Mouse (Mus musculus): ENCODE measurements around the gene Gcnt2. TPM values are rescaled to one million over a fixed set of nuclear protein-coding genes. Genes with fewer than 3 reads are reported as not detected.
"Not testable (repeated sequence)": the region's sequence is repeated elsewhere in the genome, so short reads cannot be mapped to it uniquely, and the experiment has no call there.

Gcnt2 gene
- polyA plus RNA-seq, 1 experiment from 2014 or later = 11.2 TPM

DNA sequence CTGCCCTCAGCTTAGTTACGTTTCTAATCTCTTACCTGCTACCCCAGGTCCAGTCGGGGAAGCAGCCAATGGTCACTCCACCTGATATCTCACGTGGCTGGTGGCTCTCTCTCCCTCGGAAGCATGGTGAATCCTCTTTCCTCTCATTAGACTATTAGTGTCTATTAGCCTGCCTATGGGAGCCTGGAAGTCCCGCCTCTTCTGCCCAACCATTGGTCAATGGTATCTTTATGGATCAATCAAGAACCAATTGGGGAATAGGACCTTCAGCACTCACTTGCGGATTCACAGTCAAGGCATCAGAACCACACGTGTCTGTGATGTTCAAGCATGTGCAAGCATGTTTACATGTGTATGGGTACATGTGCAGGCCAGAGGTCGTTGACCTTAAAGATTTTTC lies 21.0 kb downstream of the Gcnt2 start:
- H3K36me3 ChIP-seq (ENCODE audit: control insufficient read depth, insufficient read depth, low read length) = no peaks in the 10 kb centered on the region
- WGBS = 84% methylated on average over 8 of the region's 8 CpGs
- H3K9ac ChIP-seq (ENCODE audit: low read length) = no peak overlapping the region
- DNase-seq (ENCODE audit: low spot score) (no peak), ATAC-seq (replicated peaks; ENCODE audit: low FRiP score, low TSS enrichment, low read depth) (no peak)
- H3K27me3 ChIP-seq (replicated peaks; ENCODE audit: control insufficient read depth, insufficient read depth, low read length) = no peaks in the 10 kb centered on the region
- H3K4me3 ChIP-seq (ENCODE audit: low read depth, low read length) = no peak overlapping the region
- no peak overlapping the region for H3K4me2 ChIP-seq (ENCODE audit: low read length)
- no peaks in the 10 kb centered on the region for H3K9me3 ChIP-seq (ENCODE audit: control insufficient read depth, low read length)
- no peak overlapping the region for H3K27ac ChIP-seq (ENCODE audit: low read depth)
- H3K4me1 ChIP-seq (replicated peaks; ENCODE audit: control insufficient read depth, insufficient read depth, low read length) = no peaks in the 10 kb centered on the region

- Histone ChIP-seq H3K36me3 (ENCODE audit: control insufficient read depth, insufficient read depth, low read length) (no peaks in the 10 kb centered on the region), H3K4me2 (ENCODE audit: low read length) (no peak overlapping the region), H3K9me3 (ENCODE audit: control insufficient read depth, low read length) (no peaks in the 10 kb centered on the region), H3K4me1 (replicated peaks; ENCODE audit: control insufficient read depth, insufficient read depth, low read length) (peaks cover 7% of the 10 kb centered on the region; the same call in 1 of the 2 replicates), H3K4me3 (ENCODE audit: low read depth, low read length) (no peak overlapping the region), H3K27ac (ENCODE audit: low read depth) (no peak overlapping the region), H3K9ac (ENCODE audit: low read length) (no peak overlapping the region), H3K27me3 (replicated peaks; ENCODE audit: control insufficient read depth, insufficient read depth, low read length) (no peaks in the 10 kb centered on the region)
- DNase-seq (ENCODE audit: low spot score) (no peak), ATAC-seq (replicated peaks; ENCODE audit: low FRiP score, low TSS enrichment, low read depth) (no peak)
- WGBS = 85% methylated on average over 5 of the region's 5 CpGs
These were observed 23.1 kb downstream of the Gcnt2 start for GRCm38 (mm10) chr13:40882606-40883005.

DNA sequence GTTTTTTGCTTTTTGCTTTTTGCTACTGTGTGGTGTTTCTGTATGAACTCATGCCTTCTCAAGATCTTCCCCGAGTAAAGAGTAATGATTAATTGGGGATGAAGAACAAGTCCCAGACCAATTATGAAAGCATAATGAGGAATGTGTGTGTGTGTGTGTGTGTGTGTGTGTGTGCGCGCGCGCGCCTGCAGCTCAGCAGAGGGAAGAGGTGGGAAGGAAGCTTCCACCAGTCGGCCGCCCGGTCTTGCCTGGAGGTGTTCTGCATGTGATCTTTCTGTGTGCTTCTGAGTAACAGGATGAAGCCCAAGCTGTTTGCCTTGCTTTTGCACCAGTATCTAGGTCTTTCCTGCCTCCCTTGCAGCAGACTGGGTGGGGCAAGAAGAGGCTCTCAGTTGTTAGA lies 24.3 kb downstream of the Gcnt2 start:
- Histone ChIP-seq H3K36me3 (ENCODE audit: control insufficient read depth, insufficient read depth, low read length) (no peaks in the 10 kb centered on the region), H3K27me3 (replicated peaks; ENCODE audit: control insufficient read depth, insufficient read depth, low read length) (no peaks in the 10 kb centered on the region), H3K4me3 (ENCODE audit: low read depth, low read length) (no peak overlapping the region), H3K4me2 (ENCODE audit: low read length) (no peak overlapping the region), H3K9me3 (ENCODE audit: control insufficient read depth, low read length) (no peaks in the 10 kb centered on the region), H3K4me1 (replicated peaks; ENCODE audit: control insufficient read depth, insufficient read depth, low read length) (peaks cover 10% of the 10 kb centered on the region; the same call in 1 of the 2 replicates), H3K27ac (ENCODE audit: low read depth) (no peak overlapping the region), H3K9ac (ENCODE audit: low read length) (no peak overlapping the region)
- ATAC-seq (replicated peaks; ENCODE audit: low FRiP score, low TSS enrichment, low read depth) (no peak), DNase-seq (ENCODE audit: low spot score) (no peak)
- 67% methylated on average over 9 of the region's 9 CpGs for WGBS

- H3K36me3 ChIP-seq (ENCODE audit: control insufficient read depth, insufficient read depth, low read length) = no peaks in the 10 kb centered on the region
- peaks cover 10% of the 10 kb centered on the region; the same call in 1 of the 2 replicates for H3K4me1 ChIP-seq (replicated peaks; ENCODE audit: control insufficient read depth, insufficient read depth, low read length)
- no peaks in the 10 kb centered on the region for H3K27me3 ChIP-seq (replicated peaks; ENCODE audit: control insufficient read depth, insufficient read depth, low read length)
- no peak overlapping the region for H3K4me2 ChIP-seq (ENCODE audit: low read length)
- no peaks in the 10 kb centered on the region for H3K9me3 ChIP-seq (ENCODE audit: control insufficient read depth, low read length)
- H3K27ac ChIP-seq (ENCODE audit: low read depth) = no peak overlapping the region
- no peak for ATAC-seq (replicated peaks; ENCODE audit: low FRiP score, low TSS enrichment, low read depth)
- DNase-seq (ENCODE audit: low spot score) = no peak
- no peak overlapping the region for H3K4me3 ChIP-seq (ENCODE audit: low read depth, low read length)
- WGBS = 63% methylated on average over 5 of the region's 5 CpGs
- H3K9ac ChIP-seq (ENCODE audit: low read length) = no peak overlapping the region
These were observed 25.3 kb downstream of the Gcnt2 start for GRCm38 (mm10) chr13:40884878-40885277.

GRCm38 (mm10) chr13:40885935-40886642 lies 26.5 kb downstream of the Gcnt2 start:
- no peaks in the 10 kb centered on the region for H3K9me3 ChIP-seq (ENCODE audit: control insufficient read depth, low read length)
- no peaks in the 10 kb centered on the region for H3K36me3 ChIP-seq (ENCODE audit: control insufficient read depth, insufficient read depth, low read length)
- WGBS = 44% methylated on average over 10 of the region's 10 CpGs
- H3K4me2 ChIP-seq (ENCODE audit: low read length) = peak overlapping the region; percentile 69
- peak overlapping the region; percentile 55; the same call in 1 of the 2 replicates for H3K9ac ChIP-seq (ENCODE audit: low read length)
- ATAC-seq (replicated peaks; ENCODE audit: low FRiP score, low TSS enrichment, low read depth) (no peak), DNase-seq (ENCODE audit: low spot score) (no peak)
- peaks cover 10% of the 10 kb centered on the region; the same call in 1 of the 2 replicates for H3K4me1 ChIP-seq (replicated peaks; ENCODE audit: control insufficient read depth, insufficient read depth, low read length)
- no peak overlapping the region for H3K27ac ChIP-seq (ENCODE audit: low read depth)
- peak overlapping the region; percentile 35 for H3K4me3 ChIP-seq (ENCODE audit: low read depth, low read length)
- H3K27me3 ChIP-seq (replicated peaks; ENCODE audit: control insufficient read depth, insufficient read depth, low read length) = no peaks in the 10 kb centered on the region

DNA sequence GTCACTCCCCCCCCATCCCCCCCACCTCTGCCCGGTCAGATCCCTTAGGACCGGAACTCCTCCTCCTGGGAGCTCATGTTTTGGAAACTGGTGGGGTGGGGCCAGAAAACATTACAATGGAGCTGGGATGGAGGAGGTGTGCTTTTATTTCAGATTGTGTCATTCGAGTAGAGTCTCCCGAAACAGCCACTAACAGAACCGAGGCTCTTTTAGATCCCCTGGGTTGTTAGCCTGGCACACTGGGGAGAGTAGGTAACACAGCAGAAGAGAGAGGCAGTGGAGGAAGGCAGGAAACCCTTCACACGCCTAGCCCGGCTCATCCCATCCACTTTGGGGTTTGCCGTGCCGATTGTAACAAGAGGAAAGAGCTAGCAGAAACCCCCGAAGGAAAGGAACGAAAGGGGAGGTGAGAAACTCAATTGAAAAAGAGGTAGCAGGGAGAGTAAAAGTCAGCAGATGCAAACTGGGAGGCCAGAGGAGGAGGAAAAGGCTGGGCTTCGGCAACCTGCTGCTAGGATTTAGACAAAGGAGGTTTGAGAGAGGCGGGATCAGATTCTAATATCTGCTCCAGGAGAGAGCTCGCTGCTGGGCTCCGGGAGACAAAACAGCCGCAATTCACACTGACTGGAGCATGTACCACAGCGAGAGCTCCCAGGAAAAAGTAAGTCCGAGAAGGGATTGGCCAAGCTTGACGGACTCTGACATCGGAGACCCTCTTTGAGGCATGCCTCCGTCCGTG lies 27.3 kb downstream of the Gcnt2 start:
- peak overlapping the region; percentile 35 for H3K4me3 ChIP-seq (ENCODE audit: low read depth, low read length)
- H3K27me3 ChIP-seq (replicated peaks; ENCODE audit: control insufficient read depth, insufficient read depth, low read length) = no peaks in the 10 kb centered on the region
- peak overlapping the region; percentile 57; the same call in 1 of the 2 replicates for H3K27ac ChIP-seq (ENCODE audit: low read depth)
- DNase-seq (ENCODE audit: low spot score) (peak; percentile 72), ATAC-seq (replicated peaks; ENCODE audit: low FRiP score, low TSS enrichment, low read depth) (no peak)
- WGBS = 2% methylated on average over 22 of the region's 22 CpGs
- H3K4me2 ChIP-seq (ENCODE audit: low read length) = peak overlapping the region; percentile 69
- no peaks in the 10 kb centered on the region for H3K36me3 ChIP-seq (ENCODE audit: control insufficient read depth, insufficient read depth, low read length)
- H3K9me3 ChIP-seq (ENCODE audit: control insufficient read depth, low read length) = no peaks in the 10 kb centered on the region
- H3K4me1 ChIP-seq (replicated peaks; ENCODE audit: control insufficient read depth, insufficient read depth, low read length) = peaks cover 10% of the 10 kb centered on the region; the same call in 1 of the 2 replicates
- peak overlapping the region; percentile 55 for H3K9ac ChIP-seq (ENCODE audit: low read length)

- ATAC-seq (replicated peaks; ENCODE audit: low FRiP score, low TSS enrichment, low read depth) = no peak
- H3K4me2 ChIP-seq (ENCODE audit: low read length) = peak overlapping the region; percentile 4; the same call in 1 of the 2 replicates
- DNase-seq (ENCODE audit: low spot score) = no peak
- H3K9ac ChIP-seq (ENCODE audit: low read length) = no peak overlapping the region
- H3K27me3 ChIP-seq (replicated peaks; ENCODE audit: control insufficient read depth, insufficient read depth, low read length) = no peaks in the 10 kb centered on the region
- H3K4me3 ChIP-seq (ENCODE audit: low read depth, low read length) = no peak overlapping the region
- no peaks in the 10 kb centered on the region for H3K9me3 ChIP-seq (ENCODE audit: control insufficient read depth, low read length)
- H3K27ac ChIP-seq (ENCODE audit: low read depth) = no peak overlapping the region
- H3K4me1 ChIP-seq (replicated peaks; ENCODE audit: control insufficient read depth, insufficient read depth, low read length) = peaks cover 10% of the 10 kb centered on the region; the same call in 1 of the 2 replicates
- no peaks in the 10 kb centered on the region for H3K36me3 ChIP-seq (ENCODE audit: control insufficient read depth, insufficient read depth, low read length)
- WGBS = 81% methylated on average over 5 of the region's 5 CpGs
These were observed 31.0 kb downstream of the Gcnt2 start for GRCm38 (mm10) chr13:40890595-40890994.

- not testable (repeated sequence) for H3K36me3 ChIP-seq (ENCODE audit: control insufficient read depth, insufficient read depth, low read length); H3K4me1 ChIP-seq (replicated peaks; ENCODE audit: control insufficient read depth, insufficient read depth, low read length); H3K4me2 ChIP-seq (ENCODE audit: low read length); H3K27me3 ChIP-seq (replicated peaks; ENCODE audit: control insufficient read depth, insufficient read depth, low read length); H3K27ac ChIP-seq (ENCODE audit: low read depth); H3K9ac ChIP-seq (ENCODE audit: low read length); H3K4me3 ChIP-seq (ENCODE audit: low read depth, low read length); H3K9me3 ChIP-seq (ENCODE audit: control insufficient read depth, low read length); DNase-seq (ENCODE audit: low spot score); ATAC-seq (replicated peaks; ENCODE audit: low FRiP score, low TSS enrichment, low read depth)
- WGBS = 94% methylated on average over 1 of the region's 1 CpGs
These were observed 31.8 kb downstream of the Gcnt2 start for GRCm38 (mm10) chr13:40891369-40891768.
